8 mouse cellular contexts compared by ENCODE assay signal in genomic region chr4:117682463-117682862, GRCm38 (mm10). TPM values are rescaled to one million over a fixed set of nuclear protein-coding genes. Genes with fewer than 3 reads are reported as not detected.
DNase-seq lines count a peak whose midpoint lies in the region; ATAC-seq and TF ChIP-seq lines count a peak whose summit lies in the region.

No protein-coding gene starts in this region.

- in situ Hi-C loops in CH12.LX (cut with MboI; ENCODE audit: low pct_ligation_motif_present, low pct_unique_long_range_greater_than_20kb, low sequenced_read_pairs), result no loop called here

- H3K9ac ChIP-seq in heart, embryonic 11.5 days (ENCODE audit: low read depth, low read length), result peak overlapping the region; percentile 94; the same call in 1 of the 2 replicates
- peak overlapping the region; percentile 64; the same call in 1 of the 2 replicates for H3K9ac ChIP-seq in CH12.LX (ENCODE audit: insufficient read depth, low read depth)
- H3K9ac ChIP-seq in forebrain, embryonic 15.5 days (replicated peaks), result peak overlapping the region; percentile 89
- H3K9ac ChIP-seq in liver, embryonic 15.5 days, result peak overlapping the region; percentile 82

- peaks cover 4% of the 10 kb centered on the region for H3K36me3 ChIP-seq in heart, embryonic 11.5 days (ENCODE audit: control insufficient read depth, insufficient read depth, low read length)
- H3K36me3 ChIP-seq in CH12.LX (replicated peaks in 1 of 2; ENCODE audit: control insufficient read depth in 1 of 2, insufficient read depth in 1 of 2, low read length in 1 of 2), result peaks cover 27 to 36% of the 10 kb centered on the region in 2 experiments
- H3K36me3 ChIP-seq in forebrain, embryonic 15.5 days, result peaks cover 24% of the 10 kb centered on the region; the same call in 1 of the 2 replicates
- peaks cover 31% of the 10 kb centered on the region for H3K36me3 ChIP-seq in liver, embryonic 15.5 days (replicated peaks)

- no peak for TF ChIP-seq RAD21 in CH12.LX (IDR thresholded peaks at IDR 0.05; ENCODE audit: low read depth, low read length)

- no peak for TF ChIP-seq EP300 in CH12.LX (IDR thresholded peaks at IDR 0.05; ENCODE audit: low read length)

- peak overlapping the region; percentile 90 for H3K4me3 ChIP-seq in heart, embryonic 11.5 days (ENCODE audit: low read depth, low read length)
- H3K4me3 ChIP-seq in CH12.LX (replicated peaks in 1 of 3; ENCODE audit: low read depth in 2 of 3, low read length in 2 of 3, poor library complexity in 1 of 3), result peak overlapping the region in 2 of 3 experiments; percentile 78 to 94
- H3K4me3 ChIP-seq in forebrain, embryonic 15.5 days, result peak overlapping the region; percentile 91
- H3K4me3 ChIP-seq in liver, embryonic 15.5 days (replicated peaks), result peak overlapping the region; percentile 86

- dilution Hi-C loops in CH12.LX (cut with MboI; ENCODE audit: extremely low pct_ligation_motif_present, extremely low pct_unique_long_range_greater_than_20kb, low sequenced_read_pairs), result no loop called here

- no peaks in the 10 kb centered on the region for H3K27me3 ChIP-seq in heart, embryonic 11.5 days (ENCODE audit: control insufficient read depth, insufficient read depth, low read length)
- H3K27me3 ChIP-seq in CH12.LX (replicated peaks), result peaks cover 3% of the 10 kb centered on the region
- H3K27me3 ChIP-seq in forebrain, embryonic 15.5 days, result 0 out of 2 replicates have a peak, but pooled peaks cover 2% of the 10 kb centered on the region
- H3K27me3 ChIP-seq in liver, embryonic 15.5 days, result no peaks in the 10 kb centered on the region

- no peak for ATAC-seq in heart, embryonic 11.5 days (replicated peaks; ENCODE audit: insufficient number of reproducible peaks, low FRiP score, low TSS enrichment)
- ATAC-seq in forebrain, embryonic 15.5 days (replicated peaks), result no peak; the same call in 1 of the 2 replicates
- ATAC-seq in liver, embryonic 15.5 days (ENCODE audit: insufficient read depth), result no peak

- no peak for TF ChIP-seq CTCF in CH12.LX (conservative IDR thresholded peaks at IDR 0.05 in 1 of 2, IDR thresholded peaks at IDR 0.05 in 1 of 2; ENCODE audit: low read depth in 2 of 2, low read length in 2 of 2)

- no peaks in the 10 kb centered on the region for H3K9me3 ChIP-seq in heart, embryonic 11.5 days (replicated peaks; ENCODE audit: control insufficient read depth, low read length)
- no peaks in the 10 kb centered on the region for H3K9me3 ChIP-seq in CH12.LX (replicated peaks; ENCODE audit: low read length)
- H3K9me3 ChIP-seq in forebrain, embryonic 15.5 days, result no peaks in the 10 kb centered on the region
- no peaks in the 10 kb centered on the region for H3K9me3 ChIP-seq in liver, embryonic 15.5 days (replicated peaks)

- DNase-seq in heart, postnatal 4 days, result no peak
- no peak for DNase-seq in CH12.LX (ENCODE audit: extremely low read depth)
- DNase-seq in urinary bladder, postnatal 4 days (ENCODE audit: low spot score in 2 of 2), result no peak
- no peak for DNase-seq in ovary, postnatal 36 days (ENCODE audit: low spot score)
- no peak for DNase-seq in cerebellum, adult 11-12 months

- H3K4me1 ChIP-seq in heart, embryonic 11.5 days (ENCODE audit: control insufficient read depth, insufficient read depth, low read length), result peaks cover 4% of the 10 kb centered on the region; the same call in 1 of the 2 replicates
- H3K4me1 ChIP-seq in CH12.LX (ENCODE audit: control insufficient read depth in 1 of 2, insufficient read depth in 2 of 2), result peaks cover 2 to 13% of the 10 kb centered on the region in 2 experiments; a peak in 3 of 4 replicates
- H3K4me1 ChIP-seq in forebrain, embryonic 15.5 days, result peaks cover 22% of the 10 kb centered on the region
- H3K4me1 ChIP-seq in liver, embryonic 15.5 days (replicated peaks), result peaks cover 21% of the 10 kb centered on the region

- H3K27ac ChIP-seq in heart, embryonic 11.5 days (ENCODE audit: low read depth, low read length), result no peak overlapping the region
- no peak overlapping the region for H3K27ac ChIP-seq in CH12.LX (ENCODE audit: insufficient read depth, low read depth)
- H3K27ac ChIP-seq in forebrain, embryonic 15.5 days (replicated peaks), result peak overlapping the region; percentile 59; the same call in 1 of the 2 replicates
- peak overlapping the region; percentile 70; the same call in 1 of the 2 replicates for H3K27ac ChIP-seq in liver, embryonic 15.5 days (replicated peaks)

- TF ChIP-seq POLR2A in CH12.LX (IDR thresholded peaks at IDR 0.05; ENCODE audit: low read depth, low read length), result no peak

- H3K79me2 ChIP-seq in CH12.LX (replicated peaks; ENCODE audit: control insufficient read depth, extremely low read depth, insufficient read depth, poor library complexity, severe bottlenecking), result no peaks in the 10 kb centered on the region

- H3K4me2 ChIP-seq in heart, embryonic 11.5 days, result peak overlapping the region; percentile 88
- peak overlapping the region; percentile 65 for H3K4me2 ChIP-seq in CH12.LX (ENCODE audit: insufficient read depth, low read depth, poor library complexity, severe bottlenecking)
- H3K4me2 ChIP-seq in forebrain, embryonic 15.5 days (replicated peaks), result peak overlapping the region; percentile 87
- H3K4me2 ChIP-seq in liver, embryonic 15.5 days, result peak overlapping the region; percentile 84

TF ChIP-seq in CH12.LX, 34 proteins besides CTCF, POLR2A, EP300 and RAD21:
- TF ChIP-seq NRF1 (IDR thresholded peaks at IDR 0.05; ENCODE audit: low read depth, low read length) (no peak), NELFE (IDR thresholded peaks at IDR 0.05; ENCODE audit: low read depth, low read length) (no peak), JUND (conservative IDR thresholded peaks at IDR 0.05; ENCODE audit: low read depth, low read length) (no peak), ZNF384 (IDR thresholded peaks at IDR 0.05; ENCODE audit: low read depth, low read length) (no peak), SMC3 (IDR thresholded peaks at IDR 0.05; ENCODE audit: low read depth, low read length) (no peak), USF2 (conservative IDR thresholded peaks at IDR 0.05; ENCODE audit: low read depth, low read length) (no peak), MYC (IDR thresholded peaks at IDR 0.05; ENCODE audit: low read depth, low read length) (no peak), RCOR1 (conservative IDR thresholded peaks at IDR 0.05; ENCODE audit: low read depth, low read length) (no peak), MAX (IDR thresholded peaks at IDR 0.05; ENCODE audit: low read length) (no peak), CHD2 (IDR thresholded peaks at IDR 0.05; ENCODE audit: low read length) (no peak), USF1 (IDR thresholded peaks at IDR 0.05; ENCODE audit: low read depth, low read length) (no peak), POLR2AphosphoS2 (IDR thresholded peaks at IDR 0.05; ENCODE audit: low read depth, low read length) (no peak), TCF12 (IDR thresholded peaks at IDR 0.05; ENCODE audit: low read depth, low read length) (no peak)
TF ChIP-seq in CH12.LX: peak in this region for 0.

RNA-seq across cellular contexts. Expression of gene Dmap1, which starts 0.4 kb away (rescaled TPM):
- polyA plus RNA-seq in heart, embryonic 11.5 days (2014; fragmentation: Nextera tagmentation; extraction: Ambion mirVana), result 51.3 and 53.0 TPM in 2 replicates
- 10 to 100 TPM; 29.1 to 29.4 TPM for total RNA-seq in heart, postnatal 4 days (2021)
- total RNA-seq in CH12.LX (2012; rRNA removed), result 39.3 and 42.2 TPM in 2 replicates
- 39.3 and 42.6 TPM in 2 replicates for total RNA-seq in CH12.LX (2014; rRNA removed)
- 43.4 and 44.5 TPM in 2 replicates for polyA plus RNA-seq in CH12.LX (2012; ENCODE audit: insufficient read length, low read depth)
- polyA plus RNA-seq in forebrain, embryonic 15.5 days (2015; fragmentation: Nextera tagmentation; extraction: Ambion mirVana), result 78.7 and 81.2 TPM in 2 replicates
- polyA plus RNA-seq in liver, embryonic 15.5 days (2015; fragmentation: Nextera tagmentation; extraction: Ambion mirVana), result 17.6 and 19.1 TPM in 2 replicates

RNA-seq across cellular contexts. Expression of gene Gm12845, which starts 41.7 kb away (rescaled TPM):
- polyA plus RNA-seq in heart, embryonic 11.5 days (2014; fragmentation: Nextera tagmentation; extraction: Ambion mirVana), result not detected in 2 replicates
- not detected for total RNA-seq in heart, postnatal 4 days (2021)
- 0.08 TPM in 1 of 2 replicates, not detected in the other for total RNA-seq in CH12.LX (2012; rRNA removed)
- total RNA-seq in CH12.LX (2014; rRNA removed), result not detected in 2 replicates
- 0.17 TPM in 1 of 2 replicates, not detected in the other for polyA plus RNA-seq in CH12.LX (2012; ENCODE audit: insufficient read length, low read depth)
- polyA plus RNA-seq in forebrain, embryonic 15.5 days (2015; fragmentation: Nextera tagmentation; extraction: Ambion mirVana), result not detected in 2 replicates
- polyA plus RNA-seq in liver, embryonic 15.5 days (2015; fragmentation: Nextera tagmentation; extraction: Ambion mirVana), result not detected in 2 replicates

Comparison
In these comparisons a context has a peak if more than half of its experiments do, and no peak if none do; other contexts are left out.
1. H3K27ac ChIP-seq: peak in forebrain, embryonic 15.5 days (single experiment) and liver, embryonic 15.5 days (single experiment); none in heart, embryonic 11.5 days (single experiment) and CH12.LX (single experiment).
2. Peak in every context shown above with its lines, with median percentiles within 50 percentile points of each other: H3K4me2 ChIP-seq, H3K4me3 ChIP-seq and H3K9ac ChIP-seq.